Mouse (Mus musculus) limb, embryonic 12.5 days (tissue): ENCODE data around the gene Proser2. TPM values are rescaled to one million over a fixed set of nuclear protein-coding genes. Genes with fewer than 3 reads are reported as not detected.
A peak's percentile ranks its signal among the peaks of the same experiment; 100 is the strongest.

ENCODE experiments used
- ATAC-seq: fragments of 200-750 bp; cut with Nextera tagmentation; 2 replicates; pipeline ENCODE4 v1.8.0; 2017; ENCODE audit warnings: low read depth, moderate TSS enrichment; ENCODE audit not compliant: insufficient number of reproducible peaks, insufficient read depth, low FRiP score, low TSS enrichment
- H3K27ac ChIP-seq: fragments of 300-500 bp; sonication (generic); 2 replicates; pipeline ENCODE4 v1.5.1; 2016; ENCODE audit warnings: mild to moderate bottlenecking, moderate library complexity
- H3K27me3 ChIP-seq: fragments of 300-500 bp; sonication (generic); 2 replicates; pipeline ENCODE4 v1.6.1; 2016; ENCODE audit warnings: mild to moderate bottlenecking, moderate library complexity
- H3K36me3 ChIP-seq: fragments of 300-500 bp; sonication (generic); 2 replicates; pipeline ENCODE4 v1.6.1; 2016; ENCODE audit warnings: mild to moderate bottlenecking, moderate library complexity
- H3K4me1 ChIP-seq: fragments of 300-500 bp; sonication (generic); replicated peaks from 2 replicates; pipeline ENCODE4 v1.6.1; 2016
- H3K4me2 ChIP-seq: fragments of 300-500 bp; sonication (generic); 2 replicates; pipeline ENCODE4 v1.6.1; 2016; ENCODE audit warnings: mild to moderate bottlenecking, moderate library complexity
- H3K4me3 ChIP-seq: fragments of 300-500 bp; sonication (generic); replicated peaks from 2 replicates; pipeline ENCODE4 v1.5.1; 2016; ENCODE audit warnings: mild to moderate bottlenecking
- H3K9ac ChIP-seq: fragments of 300-500 bp; sonication (generic); replicated peaks from 2 replicates; pipeline ENCODE4 v1.6.1; 2016; ENCODE audit warnings: mild to moderate bottlenecking, moderate library complexity
- H3K9me3 ChIP-seq: fragments of 300-500 bp; sonication (generic); 2 replicates; pipeline ENCODE4 v1.6.1; 2016; ENCODE audit warnings: mild to moderate bottlenecking, moderate library complexity
- WGBS: fragments of 180-500 bp; shearing (Covaris S2); methylation state at CpG from one replicate; pipeline ENCODE4 v1.1.7; 2016; 5-methylcytosine and 5-hydroxymethylcytosine counted together
- polyA plus RNA-seq: library from polyadenylated mRNA; unstranded; fragments of >200 nt; fragmentation: Nextera tagmentation; extraction: Ambion mirVana; gene quantifications from 2 replicates; pipeline ENCODE4 v1.2.1, GENCODE M21; 2016

The Proser2 gene
- polyA plus RNA-seq, 1 experiment from 2014 or later = 6.8 TPM

GRCm38 (mm10) chr2:6128136-6128805 lies 1.7 kb downstream of the Proser2 start:
- no peak overlapping the region for H3K4me3 ChIP-seq
- H3K9ac ChIP-seq = no peak overlapping the region
- ATAC-seq = no peak
- H3K4me2 ChIP-seq = peak overlapping the region; percentile 85; the same call in 1 of the 2 replicates
- H3K9me3 ChIP-seq = no peaks in the 10 kb centered on the region
- H3K27ac ChIP-seq = no peak overlapping the region
- H3K27me3 ChIP-seq = peaks cover 25% of the 10 kb centered on the region
- no peaks in the 10 kb centered on the region for H3K4me1 ChIP-seq
- no peaks in the 10 kb centered on the region for H3K36me3 ChIP-seq
- WGBS = 86% methylated on average over 11 of the region's 11 CpGs

GRCm38 (mm10) chr2:6123046-6123445 lies 7.0 kb downstream of the Proser2 start:
- Histone ChIP-seq H3K4me3 (no peak overlapping the region), H3K9me3 (no peaks in the 10 kb centered on the region), H3K9ac (no peak overlapping the region), H3K36me3 (no peaks in the 10 kb centered on the region), H3K4me1 (no peaks in the 10 kb centered on the region), H3K27me3 (peaks cover 3% of the 10 kb centered on the region), H3K4me2 (no peak overlapping the region), H3K27ac (no peak overlapping the region)
- ATAC-seq = no peak
- WGBS = 87% methylated on average over 7 of the region's 7 CpGs

GRCm38 (mm10) chr2:6121091-6121490 lies 8.9 kb downstream of the Proser2 start:
- 88% methylated on average over 2 of the region's 2 CpGs for WGBS

GRCm38 (mm10) chr2:6118246-6118645 lies 11.8 kb downstream of the Proser2 start:
- H3K4me3 ChIP-seq = no peak overlapping the region
- 80% methylated on average over 10 of the region's 10 CpGs for WGBS
- no peaks in the 10 kb centered on the region for H3K9me3 ChIP-seq
- H3K27ac ChIP-seq = no peak overlapping the region
- H3K4me2 ChIP-seq = no peak overlapping the region
- no peaks in the 10 kb centered on the region for H3K4me1 ChIP-seq
- ATAC-seq = no peak
- no peak overlapping the region for H3K9ac ChIP-seq
- H3K36me3 ChIP-seq = no peaks in the 10 kb centered on the region
- H3K27me3 ChIP-seq = no peaks in the 10 kb centered on the region

More at GRCm38 (mm10) chr2:6121091-6121490, 8.9 kb downstream of the Proser2 start:
- H3K4me1 ChIP-seq = no peaks in the 10 kb centered on the region
- ATAC-seq = no peak
- H3K4me2 ChIP-seq = no peak overlapping the region
- no peaks in the 10 kb centered on the region for H3K27me3 ChIP-seq
- H3K27ac ChIP-seq = no peak overlapping the region
- H3K9me3 ChIP-seq = no peaks in the 10 kb centered on the region
- H3K36me3 ChIP-seq = no peaks in the 10 kb centered on the region
- no peak overlapping the region for H3K9ac ChIP-seq
- H3K4me3 ChIP-seq = no peak overlapping the region

DNA sequence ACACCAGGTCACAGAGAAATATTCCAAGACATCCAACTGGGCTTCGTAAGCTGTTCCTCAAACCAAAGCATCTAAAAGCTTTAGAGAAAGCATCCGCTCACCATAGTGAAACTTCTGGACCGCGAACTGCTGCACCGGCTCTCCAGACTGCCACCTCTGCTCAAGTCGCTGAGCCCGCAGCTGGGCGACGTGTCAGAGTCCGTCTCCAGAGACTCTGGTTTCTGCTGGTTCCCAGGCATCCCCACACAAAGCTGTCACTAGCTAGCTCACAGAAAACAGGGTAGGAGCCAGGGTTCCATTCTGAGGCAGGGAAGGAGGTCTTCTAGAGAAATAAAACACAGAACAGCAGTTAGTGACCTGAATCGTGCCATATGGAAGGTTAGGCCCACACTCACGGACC lies 16.2 kb downstream of the Proser2 start:
- Histone ChIP-seq H3K4me2 (no peak overlapping the region), H3K4me1 (no peaks in the 10 kb centered on the region), H3K27ac (no peak overlapping the region), H3K9me3 (no peaks in the 10 kb centered on the region), H3K9ac (no peak overlapping the region), H3K27me3 (no peaks in the 10 kb centered on the region), H3K36me3 (no peaks in the 10 kb centered on the region), H3K4me3 (no peak overlapping the region)
- ATAC-seq = no peak
- 90% methylated on average over 12 of the region's 12 CpGs for WGBS

- no peak for ATAC-seq
- no peak overlapping the region for H3K9ac ChIP-seq
- no peaks in the 10 kb centered on the region for H3K36me3 ChIP-seq
- 85% methylated on average over 4 of the region's 4 CpGs for WGBS
- no peak overlapping the region for H3K4me3 ChIP-seq
- no peaks in the 10 kb centered on the region for H3K27me3 ChIP-seq
- H3K4me2 ChIP-seq = no peak overlapping the region
- H3K9me3 ChIP-seq = no peaks in the 10 kb centered on the region
- no peaks in the 10 kb centered on the region for H3K4me1 ChIP-seq
- no peak overlapping the region for H3K27ac ChIP-seq
These were observed 17.4 kb downstream of the Proser2 start for GRCm38 (mm10) chr2:6112619-6113018.

DNA sequence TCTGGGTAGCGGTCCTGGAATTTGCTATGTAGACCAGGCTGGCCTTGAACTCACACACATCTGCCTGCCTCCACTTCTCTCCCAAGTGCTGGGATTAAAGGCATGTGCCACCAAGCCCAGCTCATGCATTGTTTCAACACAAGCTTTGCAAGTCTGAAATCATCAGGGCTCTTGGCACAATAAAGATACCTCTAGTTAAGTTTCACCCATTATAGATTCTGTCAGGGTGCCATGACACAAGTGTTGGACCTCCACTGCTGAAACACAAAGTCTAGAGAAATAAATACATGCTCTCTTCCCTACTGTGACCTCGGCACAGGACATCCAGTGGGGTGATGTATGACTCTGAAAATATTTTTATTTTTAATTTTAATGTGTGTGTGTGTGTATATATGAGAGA lies 24.6 kb downstream of the Proser2 start:
- 93% methylated on average over 2 of the region's 2 CpGs for WGBS

DNA sequence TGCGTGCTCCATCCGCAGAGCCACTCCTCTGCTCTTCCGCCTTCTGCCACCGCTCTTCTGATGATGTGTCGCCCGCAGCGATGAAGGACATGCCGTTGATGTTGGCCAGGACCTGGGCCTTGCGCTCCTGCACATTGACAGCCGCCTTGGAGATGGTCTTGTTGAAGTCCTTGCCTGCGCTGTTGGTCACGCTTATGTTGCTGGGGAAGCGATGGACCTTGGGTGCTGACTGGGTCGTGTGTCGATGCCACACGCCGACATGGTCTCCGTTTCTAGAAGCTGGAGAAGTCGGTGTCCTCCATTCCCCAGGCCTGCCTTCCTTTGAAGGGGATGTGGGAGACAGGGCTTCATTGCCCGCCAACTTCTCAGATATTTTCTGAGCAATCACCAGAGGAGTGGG lies 29.3 kb downstream of the Proser2 start:
- no peak for ATAC-seq
- Histone ChIP-seq H3K9me3 (no peaks in the 10 kb centered on the region; the same call in 1 of the 2 replicates), H3K36me3 (no peaks in the 10 kb centered on the region), H3K4me2 (peak overlapping the region; percentile 91), H3K4me1 (peaks cover 24% of the 10 kb centered on the region), H3K27me3 (peaks cover 33% of the 10 kb centered on the region), H3K27ac (no peak overlapping the region), H3K9ac (peak overlapping the region; percentile 61; the same call in 1 of the 2 replicates), H3K4me3 (peak overlapping the region; percentile 47)
- WGBS = 38% methylated on average over 20 of the region's 20 CpGs

More for the DNA sequence above, 24.6 kb downstream of the Proser2 start:
- Histone ChIP-seq H3K27ac (no peak overlapping the region), H3K4me3 (no peak overlapping the region), H3K4me1 (peaks cover 6% of the 10 kb centered on the region), H3K36me3 (no peaks in the 10 kb centered on the region), H3K27me3 (peaks cover 24% of the 10 kb centered on the region), H3K9me3 (no peaks in the 10 kb centered on the region; the same call in 1 of the 2 replicates), H3K9ac (no peak overlapping the region), H3K4me2 (no peak overlapping the region)
- no peak for ATAC-seq

- Histone ChIP-seq H3K9me3 (no peaks in the 10 kb centered on the region; the same call in 1 of the 2 replicates), H3K4me3 (peak overlapping the region; percentile 47), H3K27ac (no peak overlapping the region), H3K9ac (peak overlapping the region; percentile 61), H3K4me1 (peaks cover 24% of the 10 kb centered on the region), H3K36me3 (no peaks in the 10 kb centered on the region), H3K4me2 (peak overlapping the region; percentile 91), H3K27me3 (peaks cover 33% of the 10 kb centered on the region)
- peak; percentile 61; the same call in 1 of the 2 replicates for ATAC-seq
- 8% methylated on average over 51 of the region's 51 CpGs for WGBS
These were observed 29.8 kb downstream of the Proser2 start for GRCm38 (mm10) chr2:6100027-6100749.

DNA sequence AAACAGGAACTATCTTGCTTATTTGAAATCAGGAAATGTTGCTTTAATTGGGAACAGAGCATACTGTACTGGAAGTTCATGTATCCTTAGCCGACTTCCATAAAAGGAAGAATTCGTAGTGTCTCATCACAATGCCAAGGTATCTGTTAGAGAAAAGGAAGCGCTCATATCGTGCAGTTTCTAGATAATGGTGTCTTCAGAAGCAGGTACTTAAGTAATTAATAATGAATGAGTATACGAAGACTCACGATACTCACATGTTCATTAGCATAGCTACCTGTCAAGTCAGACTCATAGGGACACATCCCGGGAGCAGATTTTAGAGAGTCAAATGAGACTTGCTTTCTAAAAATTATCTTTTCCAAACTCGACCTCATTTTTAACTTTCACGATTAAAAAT lies 30.6 kb downstream of the Proser2 start:
- 72% methylated on average over 9 of the region's 9 CpGs for WGBS
- Histone ChIP-seq H3K4me1 (peaks cover 24% of the 10 kb centered on the region), H3K4me2 (no peak overlapping the region), H3K9ac (no peak overlapping the region), H3K9me3 (no peaks in the 10 kb centered on the region; the same call in 1 of the 2 replicates), H3K27ac (no peak overlapping the region), H3K27me3 (peaks cover 33% of the 10 kb centered on the region), H3K4me3 (no peak overlapping the region), H3K36me3 (no peaks in the 10 kb centered on the region)
- no peak for ATAC-seq

DNA sequence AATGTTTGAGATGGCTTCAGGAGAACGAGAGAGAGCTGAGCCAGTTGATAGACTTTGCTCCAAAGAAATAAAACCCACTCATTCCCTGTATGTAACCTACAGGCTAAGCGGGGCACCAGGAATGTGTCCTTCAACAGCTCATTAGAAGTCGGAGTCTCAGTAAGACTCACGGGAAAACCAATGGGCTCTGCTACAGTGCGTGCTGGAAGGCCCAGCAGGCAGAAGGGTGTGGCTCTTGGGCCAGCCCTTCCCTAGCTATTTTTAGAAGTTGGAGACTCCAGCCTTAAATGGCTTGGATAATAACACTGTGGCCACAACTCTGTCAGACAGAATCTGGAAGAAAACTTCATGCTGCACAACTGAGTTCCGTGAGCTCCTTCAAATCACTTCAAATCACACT lies 31.1 kb downstream of the Proser2 start:
- 12% methylated on average over 6 of the region's 6 CpGs for WGBS
- no peak; the same call in 1 of the 2 replicates for ATAC-seq
- Histone ChIP-seq H3K4me1 (peaks cover 24% of the 10 kb centered on the region), H3K4me3 (no peak overlapping the region), H3K27ac (no peak overlapping the region), H3K27me3 (peaks cover 33% of the 10 kb centered on the region), H3K9ac (no peak overlapping the region), H3K4me2 (peak overlapping the region; percentile 8; the same call in 1 of the 2 replicates), H3K9me3 (no peaks in the 10 kb centered on the region; the same call in 1 of the 2 replicates), H3K36me3 (no peaks in the 10 kb centered on the region)
